Mouse (Mus musculus): ENCODE measurements around the gene Tfpt.

GRCm38 (mm10) chr7:3629030-3629429, 699 bp downstream of the Tfpt start:
- no peak for TF ChIP-seq EP300 (optimal IDR thresholded peaks at IDR 0.05)
- TF ChIP-seq CTCF (IDR thresholded peaks at IDR 0.05; ENCODE audit: low read depth): no peak
